In the genomic region with DNA sequence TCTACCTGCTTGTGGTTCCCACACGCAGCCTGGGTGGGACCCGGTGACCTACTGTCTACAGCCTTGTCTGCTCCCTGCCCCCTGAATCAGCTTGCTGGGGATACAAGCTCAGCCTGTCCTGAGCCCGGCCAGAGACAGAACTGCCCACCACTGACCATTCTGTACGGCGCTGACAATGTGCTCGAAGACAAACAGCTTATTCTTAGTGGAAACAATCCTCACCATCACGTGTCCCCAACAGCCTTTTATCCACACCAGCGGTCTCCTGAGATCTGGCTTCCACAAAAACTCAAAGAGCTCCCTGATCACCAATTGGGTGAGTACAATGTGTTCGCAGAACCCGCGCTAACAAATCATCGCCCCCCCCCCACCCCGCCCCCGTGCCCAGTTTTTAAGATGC, we compare ENCODE assay signal across 10 mouse cellular contexts. TPM values are rescaled to one million over a fixed set of nuclear protein-coding genes. Genes with fewer than 3 reads are reported as not detected.
DNase-seq lines count a peak whose midpoint lies in the region; ATAC-seq and TF ChIP-seq lines count a peak whose summit lies in the region.
"Had no signal": no experiment of that assay in that cellular context is flagged by ENCODE, and none has a peak within 500 bp of the region (broad histone marks: within the 10 kb centered on the region; RNA-seq: fewer than 3 reads in every experiment).

No protein-coding gene starts in this region.

- H3K27me3 ChIP-seq in heart, postnatal 0 days (ENCODE audit: control insufficient read depth, insufficient read depth, low read length): 0 out of 2 replicates have a peak, but pooled peaks cover 3% of the 10 kb centered on the region
- peaks cover 22% of the 10 kb centered on the region for H3K27me3 ChIP-seq in embryonic facial prominence, embryonic 13.5 days
- H3K27me3 ChIP-seq in limb, embryonic 14.5 days (ENCODE audit: control insufficient read depth, insufficient read depth, low read length): peaks cover 15% of the 10 kb centered on the region
- peaks cover 13% of the 10 kb centered on the region for H3K27me3 ChIP-seq in neural tube, embryonic 12.5 days (replicated peaks)

- 43% methylated on average over 14 of the region's 14 CpGs for WGBS in heart, postnatal 0 days
- 15% methylated on average over 14 of the region's 14 CpGs for WGBS in embryonic facial prominence, embryonic 13.5 days
- WGBS in limb, embryonic 14.5 days: 26% methylated on average over 14 of the region's 14 CpGs
- WGBS in neural tube, embryonic 12.5 days: 14% methylated on average over 14 of the region's 14 CpGs

- TF ChIP-seq POLR2A in limb, embryonic 14.5 days (IDR thresholded peaks at IDR 0.05; ENCODE audit: borderline replicate concordance, extremely low read depth, insufficient read depth, insufficient read length): no peak

- DNase-seq in heart, postnatal 0 days (ENCODE audit: low spot score): no peak
- DNase-seq in heart, postnatal 4 days: no peak
- DNase-seq in limb, embryonic 14.5 days (ENCODE audit: low spot score): no peak
- no peak for DNase-seq in frontal cortex, postnatal 36 days (ENCODE audit: low spot score in 2 of 2)
- DNase-seq in frontal cortex, postnatal 25 days (ENCODE audit: low spot score in 2 of 2): no peak
- no peak for DNase-seq in cerebellum, adult 11-12 months
- DNase-seq: lung, postnatal 14 days had no signal

- no peaks in the 10 kb centered on the region for H3K9me3 ChIP-seq in heart, postnatal 0 days (replicated peaks; ENCODE audit: control insufficient read depth, low read length)
- H3K9me3 ChIP-seq in embryonic facial prominence, embryonic 13.5 days: no peaks in the 10 kb centered on the region
- H3K9me3 ChIP-seq in limb, embryonic 14.5 days (ENCODE audit: control insufficient read depth, low read length): no peaks in the 10 kb centered on the region
- no peaks in the 10 kb centered on the region for H3K9me3 ChIP-seq in neural tube, embryonic 12.5 days

- H3K27ac ChIP-seq in heart, postnatal 0 days (ENCODE audit: low read depth): no peak overlapping the region
- H3K27ac ChIP-seq in embryonic facial prominence, embryonic 13.5 days: peak overlapping the region; percentile 93
- H3K27ac ChIP-seq in limb, embryonic 14.5 days (replicated peaks; ENCODE audit: low read depth, low read length): no peak overlapping the region
- H3K27ac ChIP-seq in neural tube, embryonic 12.5 days: no peak overlapping the region
- H3K27ac ChIP-seq: kidney, postnatal 0 days had no signal

- no peak for TF ChIP-seq CTCF in heart, postnatal 0 days (IDR thresholded peaks at IDR 0.05; ENCODE audit: low read depth)

- H3K4me1 ChIP-seq in heart, postnatal 0 days (ENCODE audit: control insufficient read depth, insufficient read depth): peaks cover 17% of the 10 kb centered on the region
- peaks cover 17% of the 10 kb centered on the region for H3K4me1 ChIP-seq in embryonic facial prominence, embryonic 13.5 days
- peaks cover 10% of the 10 kb centered on the region for H3K4me1 ChIP-seq in limb, embryonic 14.5 days (ENCODE audit: control insufficient read depth, insufficient read depth, low read length)
- peaks cover 21% of the 10 kb centered on the region for H3K4me1 ChIP-seq in neural tube, embryonic 12.5 days

- no peak overlapping the region for H3K9ac ChIP-seq in heart, postnatal 0 days (replicated peaks; ENCODE audit: low read depth, low read length)
- H3K9ac ChIP-seq in embryonic facial prominence, embryonic 13.5 days: 0 out of 2 replicates have a peak overlapping the region, but pooled peaks have one; percentile 51
- peak overlapping the region; percentile 34; the same call in 1 of the 2 replicates for H3K9ac ChIP-seq in limb, embryonic 14.5 days (ENCODE audit: low read depth, low read length, severe bottlenecking)
- H3K9ac ChIP-seq in neural tube, embryonic 12.5 days: no peak overlapping the region

- no peak for ATAC-seq in heart, postnatal 0 days (ENCODE audit: insufficient read depth, low read depth)
- ATAC-seq in embryonic facial prominence, embryonic 13.5 days (ENCODE audit: insufficient number of reproducible peaks, insufficient read depth, low FRiP score, low TSS enrichment, low read depth): no peak
- ATAC-seq in limb, embryonic 14.5 days (ENCODE audit: low FRiP score, low read depth): no peak
- ATAC-seq in neural tube, embryonic 12.5 days (ENCODE audit: low FRiP score, low read depth): no peak

- peak overlapping the region; percentile 75 for H3K4me3 ChIP-seq in heart, postnatal 0 days (ENCODE audit: low read depth, low read length)
- H3K4me3 ChIP-seq in embryonic facial prominence, embryonic 13.5 days: peak overlapping the region; percentile 70
- peak overlapping the region; percentile 65 for H3K4me3 ChIP-seq in limb, embryonic 14.5 days (replicated peaks; ENCODE audit: low read length)
- no peak overlapping the region for H3K4me3 ChIP-seq in neural tube, embryonic 12.5 days

- no peak for TF ChIP-seq EP300 in heart, postnatal 0 days (IDR thresholded peaks at IDR 0.05; ENCODE audit: low read depth)

- no peaks in the 10 kb centered on the region for H3K36me3 ChIP-seq in heart, postnatal 0 days (replicated peaks; ENCODE audit: control insufficient read depth, insufficient read depth, low read length)
- no peaks in the 10 kb centered on the region for H3K36me3 ChIP-seq in embryonic facial prominence, embryonic 13.5 days
- H3K36me3 ChIP-seq in limb, embryonic 14.5 days (ENCODE audit: control insufficient read depth, insufficient read depth, low read length): no peaks in the 10 kb centered on the region
- no peaks in the 10 kb centered on the region for H3K36me3 ChIP-seq in neural tube, embryonic 12.5 days

- peak overlapping the region; percentile 93 for H3K4me2 ChIP-seq in heart, postnatal 0 days (ENCODE audit: low read depth, low read length)
- peak overlapping the region; percentile 99 for H3K4me2 ChIP-seq in embryonic facial prominence, embryonic 13.5 days
- peak overlapping the region; percentile 100 for H3K4me2 ChIP-seq in limb, embryonic 14.5 days (replicated peaks; ENCODE audit: low read depth, low read length, severe bottlenecking)
- peak overlapping the region; percentile 100 for H3K4me2 ChIP-seq in neural tube, embryonic 12.5 days (replicated peaks)

RNA-seq across cellular contexts. Expression of gene Emilin2, which starts 2.6 kb away (rescaled TPM):
- 86.4 and 107 TPM in 2 replicates for total RNA-seq in heart, postnatal 0 days (2014; rRNA removed; ENCODE audit: low replicate concordance)
- polyA plus RNA-seq in heart, postnatal 0 days (2015; fragmentation: Nextera tagmentation; extraction: Ambion mirVana): 58.5 and 65.3 TPM in 2 replicates
- 100 to 1,000 TPM; 169 to 172 TPM for total RNA-seq in heart, postnatal 4 days (2021)
- polyA plus RNA-seq in embryonic facial prominence, embryonic 13.5 days (2015; fragmentation: Nextera tagmentation; extraction: Ambion mirVana): 21.3 and 21.8 TPM in 2 replicates
- 22.7 and 23.6 TPM in 2 replicates for polyA plus RNA-seq in limb, embryonic 14.5 days (2012; rRNA removed)
- 25.6 and 30.0 TPM in 2 replicates for polyA plus RNA-seq in limb, embryonic 14.5 days (2014; fragmentation: Nextera tagmentation; extraction: Ambion mirVana)
- polyA plus RNA-seq in neural tube, embryonic 12.5 days (2016; fragmentation: Nextera tagmentation; extraction: Ambion mirVana): 7.1 and 8.7 TPM in 2 replicates

Comparison
In these comparisons a context has a peak if more than half of its experiments do, and no peak if none do; other contexts are left out.
1. H3K9ac ChIP-seq: peak in embryonic facial prominence, embryonic 13.5 days (single experiment) and limb, embryonic 14.5 days (single experiment); none in heart, postnatal 0 days (single experiment) and neural tube, embryonic 12.5 days (single experiment).
2. Peak in every context shown above with its lines, with median percentiles within 50 percentile points of each other: H3K4me2 ChIP-seq.